Mouse (Mus musculus): ENCODE results near the gene Brox.

GRCm38 (mm10) chr1:183237901-183238300 is 59.2 kb downstream of the Brox start:
- TF ChIP-seq CTCF (IDR thresholded peaks at IDR 0.05; ENCODE audit: low read depth, low read length) (no peak), POLR2A (IDR thresholded peaks at IDR 0.05; ENCODE audit: borderline replicate concordance, low read depth, low read length) (no peak)

Measured in bone marrow macrophage, adult 2 months (primary cell).